Mouse (Mus musculus): ENCODE data around the gene Hsd17b11.

DNA sequence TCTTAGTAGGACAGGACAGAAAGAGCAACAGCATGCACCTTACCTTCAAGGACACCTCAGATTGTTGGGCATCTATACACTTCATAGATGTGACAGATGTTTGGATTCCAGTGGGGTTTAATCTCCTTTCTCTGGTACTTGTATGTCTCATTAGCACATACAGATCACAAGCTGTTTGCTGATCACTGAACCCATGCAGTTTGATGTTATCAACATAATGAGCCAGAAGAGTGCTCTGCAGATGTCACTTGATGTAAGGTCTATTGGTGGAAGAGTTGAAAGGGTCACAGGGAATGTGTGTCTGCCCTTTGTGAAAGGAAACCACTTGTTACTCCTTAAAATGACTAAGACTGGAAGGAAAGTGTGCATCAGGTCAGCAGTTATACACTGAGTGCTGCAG is 13.3 kb upstream of the Hsd17b11 start:
- TF ChIP-seq CTCF (IDR thresholded peaks at IDR 0.05; ENCODE audit: low read depth) (no peak), EP300 (optimal IDR thresholded peaks at IDR 0.05) (no peak)

All from stomach, postnatal 0 days (tissue).